Mouse (Mus musculus) intestine, postnatal 0 days (tissue): ENCODE results near the gene Atp6v0b. TPM values are rescaled to one million over a fixed set of nuclear protein-coding genes. Genes with fewer than 3 reads are reported as not detected.

ENCODE experiments used
- ATAC-seq: fragments of 200-750 bp; cut with Nextera tagmentation; 2 replicates; pipeline ENCODE4 v1.8.0; 2017; ENCODE audit warnings: mild to moderate bottlenecking, moderate TSS enrichment, moderate library complexity
- H3K27ac ChIP-seq: fragments of 300-500 bp; sonication (generic); 2 replicates; pipeline ENCODE4 v1.5.1; 2014; ENCODE audit warnings: mild to moderate bottlenecking, low read depth, low read length, moderate library complexity
- H3K27me3 ChIP-seq: fragments of 300-500 bp; sonication (generic); replicated peaks from 2 replicates; pipeline ENCODE4 v1.6.1; 2014; ENCODE audit warnings: low read length, mixed read lengths; ENCODE audit not compliant: control insufficient read depth, insufficient read depth
- H3K36me3 ChIP-seq: fragments of 300-500 bp; sonication (generic); 2 replicates; pipeline ENCODE4 v1.6.1; 2014; ENCODE audit warnings: mild to moderate bottlenecking, moderate library complexity; ENCODE audit not compliant: control insufficient read depth, insufficient read depth
- H3K4me1 ChIP-seq: fragments of 300-500 bp; sonication (generic); replicated peaks from 2 replicates; pipeline ENCODE4 v1.6.1; 2014; ENCODE audit warnings: antibody characterized with exemption, low read length, mixed read lengths; ENCODE audit not compliant: control insufficient read depth, insufficient read depth
- H3K4me2 ChIP-seq: fragments of 300-500 bp; sonication (generic); replicated peaks from 2 replicates; pipeline ENCODE4 v1.6.1; 2014; ENCODE audit warnings: low read depth, mild to moderate bottlenecking, moderate library complexity
- H3K4me3 ChIP-seq: fragments of 300-500 bp; sonication (generic); 2 replicates; pipeline ENCODE4 v1.5.1; 2014; ENCODE audit warnings: low read depth, low read length
- H3K9ac ChIP-seq: fragments of 300-500 bp; sonication (generic); 2 replicates; pipeline ENCODE4 v1.6.1; 2014; ENCODE audit warnings: mild to moderate bottlenecking, low read depth, low read length
- H3K9me3 ChIP-seq: fragments of 300-500 bp; sonication (generic); 2 replicates; pipeline ENCODE4 v1.6.1; 2016; ENCODE audit warnings: mixed run types; ENCODE audit not compliant: control insufficient read depth
- CTCF ChIP-seq: sonication (generic); IDR thresholded peaks from 2 replicates; pipeline ENCODE4 v1.5.1; 2016; ENCODE audit warnings: low read depth, mild to moderate bottlenecking, control low read depth, antibody characterized with exemption, moderate library complexity
- WGBS: fragments of 180-500 bp; shearing (Covaris S2); extraction: QIAGEN DNeasy Blood & Tissue Kit; methylation state at CpG from one replicate; pipeline ENCODE4 v1.1.7; 2014; 5-methylcytosine and 5-hydroxymethylcytosine counted together
- polyA plus RNA-seq: library from polyadenylated mRNA; unstranded; fragments of >200 nt; fragmentation: Nextera tagmentation; extraction: Ambion mirVana; gene quantifications from 2 replicates; pipeline ENCODE4 v1.2.1, GENCODE M21; 2015

Atp6v0b gene
- polyA plus RNA-seq, 1 experiment from 2014 or later = 442 TPM

- 2% methylated on average over 70 of the region's 71 CpGs for WGBS
- ATAC-seq = 0 out of 2 replicates have a peak, but pooled peaks have one; percentile 12
- H3K4me2 ChIP-seq = peak overlapping the region; percentile 89
- H3K27ac ChIP-seq = no peak overlapping the region
- no peaks in the 10 kb centered on the region for H3K9me3 ChIP-seq
- H3K4me3 ChIP-seq = peak overlapping the region; percentile 45
- TF ChIP-seq CTCF = 0 out of 2 replicates have a peak, but pooled peaks have one; percentile 10
- H3K9ac ChIP-seq = peak overlapping the region; percentile 2; the same call in 1 of the 2 replicates
- H3K36me3 ChIP-seq = no peaks in the 10 kb centered on the region
- no peaks in the 10 kb centered on the region for H3K4me1 ChIP-seq
- H3K27me3 ChIP-seq = peaks cover 37% of the 10 kb centered on the region
Measured at GRCm38 (mm10) chr4:117926545-117927482, 39.7 kb upstream of the Atp6v0b start.

- H3K27me3 ChIP-seq = peaks cover 37% of the 10 kb centered on the region
- no peak for ATAC-seq
- no peaks in the 10 kb centered on the region for H3K4me1 ChIP-seq
- H3K9me3 ChIP-seq = no peaks in the 10 kb centered on the region
- no peak overlapping the region for H3K4me2 ChIP-seq
- TF ChIP-seq CTCF = no peak
- H3K4me3 ChIP-seq = no peak overlapping the region
- no peak overlapping the region for H3K9ac ChIP-seq
- no peak overlapping the region for H3K27ac ChIP-seq
- no peaks in the 10 kb centered on the region for H3K36me3 ChIP-seq
- 59% methylated on average over 6 of the region's 6 CpGs for WGBS
Measured at GRCm38 (mm10) chr4:117924916-117925315, 37.8 kb upstream of the Atp6v0b start.

- TF ChIP-seq CTCF = no peak
- no peak overlapping the region for H3K9ac ChIP-seq
- no peak for ATAC-seq
- peaks cover 36% of the 10 kb centered on the region for H3K27me3 ChIP-seq
- H3K4me3 ChIP-seq = no peak overlapping the region
- no peaks in the 10 kb centered on the region for H3K9me3 ChIP-seq
- H3K4me2 ChIP-seq = no peak overlapping the region
- WGBS = 59% methylated on average over 2 of the region's 2 CpGs
- H3K27ac ChIP-seq = no peak overlapping the region
- H3K4me1 ChIP-seq = no peaks in the 10 kb centered on the region
- no peaks in the 10 kb centered on the region for H3K36me3 ChIP-seq
Measured at GRCm38 (mm10) chr4:117923450-117923849, 36.3 kb upstream of the Atp6v0b start.

GRCm38 (mm10) chr4:117921358-117921757 lies 34.2 kb upstream of the Atp6v0b start:
- ATAC-seq = no peak
- H3K36me3 ChIP-seq = no peaks in the 10 kb centered on the region
- 84% methylated on average over 2 of the region's 2 CpGs for WGBS
- H3K9me3 ChIP-seq = no peaks in the 10 kb centered on the region
- TF ChIP-seq CTCF = no peak
- no peaks in the 10 kb centered on the region for H3K4me1 ChIP-seq
- H3K4me2 ChIP-seq = no peak overlapping the region
- peaks cover 16% of the 10 kb centered on the region for H3K27me3 ChIP-seq
- no peak overlapping the region for H3K9ac ChIP-seq
- H3K4me3 ChIP-seq = no peak overlapping the region
- H3K27ac ChIP-seq = no peak overlapping the region

GRCm38 (mm10) chr4:117918762-117919161 lies 31.6 kb upstream of the Atp6v0b start:
- Histone ChIP-seq H3K4me1 (peaks cover 11% of the 10 kb centered on the region), H3K4me3 (no peak overlapping the region), H3K4me2 (no peak overlapping the region), H3K27me3 (no peaks in the 10 kb centered on the region), H3K9me3 (no peaks in the 10 kb centered on the region), H3K9ac (no peak overlapping the region), H3K36me3 (no peaks in the 10 kb centered on the region), H3K27ac (no peak overlapping the region)
- ATAC-seq = no peak
- no peak for TF ChIP-seq CTCF
- 70% methylated on average over 5 of the region's 5 CpGs for WGBS

- Histone ChIP-seq H3K9ac (no peak overlapping the region), H3K27ac (no peak overlapping the region; the same call in 1 of the 2 replicates), H3K4me2 (no peak overlapping the region), H3K9me3 (no peaks in the 10 kb centered on the region), H3K27me3 (no peaks in the 10 kb centered on the region), H3K4me3 (no peak overlapping the region), H3K36me3 (no peaks in the 10 kb centered on the region), H3K4me1 (peaks cover 11% of the 10 kb centered on the region)
- no peak for ATAC-seq
- 48% methylated on average over 3 of the region's 3 CpGs for WGBS
- TF ChIP-seq CTCF = no peak
Measured at GRCm38 (mm10) chr4:117918261-117918660, 31.1 kb upstream of the Atp6v0b start.
